ENCODE assay signal across 29 mouse cellular contexts in genomic region chr12:73769536-73769935, GRCm38 (mm10).
DNase-seq lines count a peak whose midpoint lies in the region; ATAC-seq lines count a peak whose summit lies in the region.
"Had no signal": no experiment of that assay in that cellular context is flagged by ENCODE, and none has a peak within 500 bp of the region (broad histone marks: within the 10 kb centered on the region; RNA-seq: fewer than 3 reads in every experiment).

No protein-coding gene starts in this region.

- no peaks in the 10 kb centered on the region for H3K9me3 ChIP-seq in kidney, embryonic 15.5 days (replicated peaks)
- no peaks in the 10 kb centered on the region for H3K9me3 ChIP-seq in heart, embryonic 16.5 days (replicated peaks; ENCODE audit: control insufficient read depth, low read length)
- H3K9me3 ChIP-seq: heart, embryonic 13.5 days; hindbrain, embryonic 10.5 days; hindbrain, embryonic 15.5 days; limb, embryonic 10.5 days; limb, embryonic 15.5 days had no signal

- 84% methylated on average over 6 of the region's 6 CpGs for WGBS in kidney, embryonic 15.5 days
- WGBS in heart, embryonic 16.5 days = 55% methylated on average over 6 of the region's 6 CpGs

- intact Hi-C loops in heart, postnatal 25 days (cut with DNase I) = no loop called here
- intact Hi-C loops in left cerebral cortex, postnatal 25 days (cut with DNase I) = no loop called here

- ATAC-seq in kidney, embryonic 15.5 days (replicated peaks; ENCODE audit: low FRiP score) = no peak
- no peak for ATAC-seq in heart, embryonic 16.5 days (replicated peaks; ENCODE audit: extremely low read depth, insufficient read depth, low FRiP score)
- ATAC-seq: CD4-positive, CD25-positive, alpha-beta regulatory T cell, adult 4 months; forebrain, embryonic 16.5 days; inflammation-experienced regulatory T-cells, adult 6 months; midbrain, embryonic 16.5 days had no signal

- peak; percentile 67 to 76 for DNase-seq in heart, adult 18-20 months
- DNase-seq in heart, postnatal 25 days (ENCODE audit: low spot score) = no peak
- peak; percentile 23 to 34 for DNase-seq in kidney, postnatal 36 days
- peak; percentile 36 for DNase-seq in skeletal muscle tissue, adult 2 months (ENCODE audit: low read depth, low spot score)
- no peak for DNase-seq in left cerebral cortex, postnatal 25 days (ENCODE audit: low spot score in 2 of 2)
- DNase-seq: adrenal gland, postnatal 25 days; cerebellum, adult 18-20 months; cerebellum, postnatal 14 days; gastrocnemius, postnatal 10 days; kidney, adult 18-20 months; lung, adult 2 months; lung, postnatal 10 days; right cerebral cortex, postnatal 25 days; thymus, adult 18-20 months; thymus, postnatal 36 days had no signal

- H3K36me3 ChIP-seq in kidney, embryonic 15.5 days = no peaks in the 10 kb centered on the region
- no peaks in the 10 kb centered on the region for H3K36me3 ChIP-seq in heart, embryonic 16.5 days (ENCODE audit: control insufficient read depth, insufficient read depth)
- H3K36me3 ChIP-seq: heart, embryonic 13.5 days; hindbrain, embryonic 10.5 days; hindbrain, embryonic 15.5 days; limb, embryonic 10.5 days; limb, embryonic 15.5 days had no signal

- H3K27ac ChIP-seq in kidney, embryonic 15.5 days = no peak overlapping the region
- 0 out of 2 replicates have a peak overlapping the region, but pooled peaks have one; percentile 6 for H3K27ac ChIP-seq in heart, embryonic 16.5 days (ENCODE audit: low read length)
- H3K27ac ChIP-seq: hindbrain, embryonic 10.5 days; hindbrain, embryonic 15.5 days; limb, embryonic 10.5 days; limb, embryonic 15.5 days; liver, embryonic 14.5 days; stomach, postnatal 0 days had no signal

- no peaks in the 10 kb centered on the region for H3K27me3 ChIP-seq in kidney, embryonic 15.5 days
- no peaks in the 10 kb centered on the region for H3K27me3 ChIP-seq in heart, embryonic 16.5 days (ENCODE audit: control insufficient read depth, insufficient read depth, low read length)
- H3K27me3 ChIP-seq: heart, embryonic 13.5 days; hindbrain, embryonic 15.5 days; limb, embryonic 15.5 days had no signal

- no peak overlapping the region for H3K9ac ChIP-seq in kidney, embryonic 15.5 days
- H3K9ac ChIP-seq in heart, embryonic 16.5 days (ENCODE audit: low read length) = no peak overlapping the region
- H3K9ac ChIP-seq: heart, embryonic 13.5 days; hindbrain, embryonic 15.5 days; limb, embryonic 15.5 days; liver, embryonic 14.5 days had no signal

- H3K4me2 ChIP-seq in kidney, embryonic 15.5 days = no peak overlapping the region
- H3K4me2 ChIP-seq in heart, embryonic 16.5 days (ENCODE audit: low read depth, low read length) = no peak overlapping the region
- H3K4me2 ChIP-seq: heart, embryonic 13.5 days; hindbrain, embryonic 15.5 days; limb, embryonic 15.5 days had no signal

- no peak overlapping the region for H3K4me3 ChIP-seq in kidney, embryonic 15.5 days (replicated peaks)
- H3K4me3 ChIP-seq in heart, embryonic 16.5 days (ENCODE audit: low read length) = no peak overlapping the region
- H3K4me3 ChIP-seq: erythroblast, embryonic 14.5 days; heart, embryonic 13.5 days; hindbrain, embryonic 10.5 days; hindbrain, embryonic 15.5 days; limb, embryonic 10.5 days; limb, embryonic 15.5 days had no signal

- H3K4me1 ChIP-seq in kidney, embryonic 15.5 days = peaks cover 6% of the 10 kb centered on the region; the same call in 1 of the 2 replicates
- H3K4me1 ChIP-seq in heart, embryonic 16.5 days (ENCODE audit: control insufficient read depth, insufficient read depth, low read length) = peaks cover 33% of the 10 kb centered on the region

Comparison
In these comparisons a context has a peak if more than half of its experiments do, and no peak if none do; other contexts are left out.
1. DNase-seq: peak in heart, adult 18-20 months (2 of 2), kidney, postnatal 36 days (2 of 2) and skeletal muscle tissue, adult 2 months (single experiment); none in heart, postnatal 25 days (single experiment) and left cerebral cortex, postnatal 25 days (0 of 2).